Mouse (Mus musculus) megakaryocyte, embryonic 14.5 days (primary cell): ENCODE results near the gene Rbmxl2.

Experiments used
- FLI1 ChIP-seq: IDR thresholded peaks from 2 replicates; pipeline ENCODE4 v1.6.1; 2012; ENCODE audit warnings: low read length, inconsistent platforms, mixed read lengths
- GATA1 ChIP-seq: IDR thresholded peaks from 3 replicates; pipeline ENCODE4 v1.6.1; 2012; ENCODE audit warnings: mixed read lengths, low read length, inconsistent platforms, borderline replicate concordance

DNA sequence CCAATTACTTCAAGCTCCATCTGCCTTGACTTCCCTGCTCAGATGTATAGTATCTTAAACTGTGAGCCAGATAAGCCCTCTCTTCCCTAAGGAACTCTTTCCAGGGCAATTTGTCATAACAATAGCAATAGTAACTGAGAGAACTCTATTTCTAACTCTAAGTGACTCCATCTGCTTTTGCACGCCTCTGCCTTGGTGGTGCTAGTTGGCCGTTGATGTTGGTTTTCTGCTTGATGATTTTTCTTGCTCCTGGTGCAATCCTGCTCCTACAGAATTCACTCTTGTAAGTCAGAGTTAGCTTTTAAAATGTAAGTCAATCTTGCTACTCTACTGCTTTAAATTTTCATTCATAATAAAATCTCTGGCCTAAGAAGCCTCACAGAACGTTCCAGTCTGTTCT, 44.1 kb downstream of the Rbmxl2 start:
- no peak for TF ChIP-seq GATA1
- TF ChIP-seq FLI1 = no peak
